Mouse (Mus musculus): ENCODE measurements at regions not wholly inside any gene's neighbourhood (a gene's known extent, or its start where the extent isn't known, plus 50 kb on each side); places are given as distances from the start of the nearest gene placed in this dataset.
"Not testable (repeated sequence)": the region's sequence is repeated elsewhere in the genome, so short reads cannot be mapped to it uniquely, and the experiment has no call there.

DNA sequence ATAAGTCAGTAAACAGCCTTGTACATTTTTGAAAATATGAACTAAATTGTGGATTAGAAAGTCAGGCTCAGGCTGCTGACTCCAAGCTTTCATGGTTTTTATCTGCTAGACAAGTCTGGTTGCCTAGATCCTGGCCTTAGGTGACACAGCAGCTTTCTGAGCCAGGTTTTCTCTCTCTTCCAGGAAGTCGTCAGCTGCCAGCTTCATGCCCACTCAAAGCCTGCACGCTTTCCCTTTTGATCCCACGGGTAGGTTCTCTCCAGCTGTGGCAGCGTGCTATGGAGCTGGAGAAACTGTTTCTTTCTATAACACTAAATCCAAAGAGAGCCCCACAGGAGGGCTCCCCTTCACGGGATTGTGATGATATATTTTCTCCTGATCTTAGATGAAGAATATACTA, 426.7 kb upstream of the Pou3f2 start:
- no peak overlapping the region for H3K4me2 ChIP-seq
- no peak for ATAC-seq (ENCODE audit: extremely low read depth, insufficient number of reproducible peaks, low FRiP score, low TSS enrichment)
- peaks cover 4% of the 10 kb centered on the region; the same call in 1 of the 2 replicates for H3K4me1 ChIP-seq
- H3K4me3 ChIP-seq, result no peak overlapping the region
- no peaks in the 10 kb centered on the region for H3K27me3 ChIP-seq (replicated peaks)
- no peaks in the 10 kb centered on the region for H3K9me3 ChIP-seq
- no peaks in the 10 kb centered on the region for H3K36me3 ChIP-seq
- H3K27ac ChIP-seq (replicated peaks), result no peak overlapping the region
- H3K9ac ChIP-seq, result no peak overlapping the region
- WGBS, result 43% methylated on average over 5 of the region's 5 CpGs

DNA sequence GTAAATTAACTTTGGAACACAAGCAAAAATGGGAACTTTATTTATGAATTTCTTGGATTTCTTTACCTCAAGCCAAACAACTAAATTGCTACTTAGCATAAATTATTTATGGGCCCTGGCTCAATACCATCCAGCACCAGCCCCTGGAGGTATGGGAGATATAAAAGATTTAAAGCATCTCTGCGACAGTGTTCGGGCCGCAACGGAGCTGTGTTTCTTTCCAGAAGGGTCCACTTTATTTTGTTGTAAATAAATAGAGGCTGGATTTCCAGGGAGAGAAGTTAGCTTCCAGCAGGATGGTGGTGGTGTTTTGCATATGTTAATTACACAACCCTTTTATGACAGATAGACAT, 404.5 kb upstream of the Pou3f2 start:
- no peaks in the 10 kb centered on the region for H3K9me3 ChIP-seq
- ATAC-seq (ENCODE audit: extremely low read depth, insufficient number of reproducible peaks, low FRiP score, low TSS enrichment), result no peak
- H3K4me2 ChIP-seq, result no peak overlapping the region
- no peak overlapping the region for H3K9ac ChIP-seq
- 90% methylated on average over 4 of the region's 4 CpGs for WGBS
- no peaks in the 10 kb centered on the region for H3K36me3 ChIP-seq
- H3K4me3 ChIP-seq, result no peak overlapping the region
- no peaks in the 10 kb centered on the region for H3K4me1 ChIP-seq
- H3K27me3 ChIP-seq (replicated peaks), result no peaks in the 10 kb centered on the region
- no peak overlapping the region for H3K27ac ChIP-seq (replicated peaks)

DNA sequence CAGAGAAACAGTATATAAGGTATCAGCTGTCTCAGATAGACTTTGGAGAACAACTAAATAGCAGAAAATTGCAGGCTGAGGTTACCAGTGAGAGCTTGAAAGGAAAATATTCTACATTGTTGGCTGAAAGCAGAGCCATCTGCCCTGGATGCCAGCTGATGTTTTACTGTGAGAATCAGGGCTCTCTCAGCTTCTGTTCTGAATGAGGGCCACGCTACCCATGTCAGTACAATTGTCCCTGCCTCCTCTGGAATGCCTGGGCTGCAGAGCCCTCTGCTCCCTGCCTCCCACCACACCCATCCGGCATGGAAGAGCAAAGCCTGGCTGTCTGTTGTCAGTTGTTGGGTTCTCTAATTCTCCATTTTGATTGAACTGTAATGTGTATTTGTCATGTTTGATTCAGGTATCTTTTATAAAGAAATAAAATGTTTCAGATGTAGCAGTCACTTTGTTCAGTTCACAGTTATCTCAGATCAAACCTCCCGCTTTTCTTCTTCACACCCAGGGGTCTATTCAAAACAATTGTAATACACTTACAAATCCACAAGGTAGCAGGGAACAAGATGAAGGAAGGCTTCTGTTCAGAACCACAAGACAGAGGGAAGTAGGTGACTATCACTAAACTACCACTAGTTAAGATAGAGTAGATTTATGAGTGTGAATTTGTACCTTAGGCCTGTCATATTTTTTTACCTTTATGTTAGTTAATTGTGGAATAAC, 404.0 kb upstream of the Pou3f2 start:
- H3K9ac ChIP-seq, result no peak overlapping the region
- H3K27ac ChIP-seq (replicated peaks), result no peak overlapping the region
- no peaks in the 10 kb centered on the region for H3K27me3 ChIP-seq (replicated peaks)
- no peak overlapping the region for H3K4me3 ChIP-seq
- 51% methylated on average over 3 of the region's 3 CpGs for WGBS
- H3K4me2 ChIP-seq, result no peak overlapping the region
- no peaks in the 10 kb centered on the region for H3K9me3 ChIP-seq
- no peaks in the 10 kb centered on the region for H3K4me1 ChIP-seq
- ATAC-seq (ENCODE audit: extremely low read depth, insufficient number of reproducible peaks, low FRiP score, low TSS enrichment), result no peak
- H3K36me3 ChIP-seq, result no peaks in the 10 kb centered on the region

DNA sequence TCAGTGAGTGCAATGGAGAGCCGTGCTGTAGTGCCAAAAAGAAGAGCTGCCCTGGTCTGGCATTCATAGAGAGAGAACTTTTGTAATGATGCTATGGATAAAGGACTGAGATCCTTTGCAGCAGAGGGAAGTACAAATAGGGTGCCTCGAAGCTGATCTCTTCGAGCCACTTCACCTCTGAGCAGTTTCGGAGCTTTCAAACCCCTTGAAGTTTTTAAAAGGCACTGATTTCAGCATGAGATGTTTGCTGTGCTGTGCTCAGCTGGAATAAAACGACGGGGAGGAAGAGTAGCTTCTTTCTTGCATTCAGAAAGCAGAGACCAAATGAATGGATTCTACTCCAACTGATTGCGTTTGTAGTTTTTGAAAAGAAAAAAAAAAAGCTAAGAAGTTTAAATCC, 392.5 kb upstream of the Pou3f2 start:
- Histone ChIP-seq H3K36me3 (no peaks in the 10 kb centered on the region), H3K27ac (replicated peaks) (no peak overlapping the region), H3K4me2 (no peak overlapping the region), H3K9ac (no peak overlapping the region), H3K9me3 (no peaks in the 10 kb centered on the region), H3K27me3 (replicated peaks) (no peaks in the 10 kb centered on the region), H3K4me3 (no peak overlapping the region), H3K4me1 (no peaks in the 10 kb centered on the region)
- 55% methylated on average over 7 of the region's 7 CpGs for WGBS
- no peak for ATAC-seq (ENCODE audit: extremely low read depth, insufficient number of reproducible peaks, low FRiP score, low TSS enrichment)

DNA sequence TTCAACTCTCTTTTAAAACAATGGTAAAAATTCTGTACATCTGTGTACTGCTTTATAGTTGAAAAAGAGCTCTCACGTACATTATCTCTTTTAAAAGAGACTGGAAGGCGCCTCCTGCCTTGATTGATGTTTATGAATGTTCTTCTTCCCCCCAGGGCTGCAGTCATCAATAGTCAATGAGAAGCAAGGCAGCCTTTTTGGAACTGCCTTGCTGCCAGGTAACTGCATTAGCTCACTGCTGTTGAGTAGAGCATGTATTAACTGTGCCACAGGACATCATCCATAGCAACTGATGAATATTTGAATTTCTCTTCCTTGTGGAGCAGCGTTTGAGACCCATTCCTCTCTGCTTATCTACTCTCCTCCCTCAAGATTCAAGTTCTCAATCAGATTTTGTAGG, 387.2 kb upstream of the Pou3f2 start:
- Histone ChIP-seq H3K27ac (replicated peaks) (no peak overlapping the region), H3K9me3 (no peaks in the 10 kb centered on the region), H3K4me3 (no peak overlapping the region), H3K27me3 (replicated peaks) (no peaks in the 10 kb centered on the region), H3K36me3 (no peaks in the 10 kb centered on the region), H3K4me1 (no peaks in the 10 kb centered on the region), H3K9ac (no peak overlapping the region), H3K4me2 (no peak overlapping the region)
- ATAC-seq (ENCODE audit: extremely low read depth, insufficient number of reproducible peaks, low FRiP score, low TSS enrichment), result no peak
- 79% methylated on average over 3 of the region's 3 CpGs for WGBS

DNA sequence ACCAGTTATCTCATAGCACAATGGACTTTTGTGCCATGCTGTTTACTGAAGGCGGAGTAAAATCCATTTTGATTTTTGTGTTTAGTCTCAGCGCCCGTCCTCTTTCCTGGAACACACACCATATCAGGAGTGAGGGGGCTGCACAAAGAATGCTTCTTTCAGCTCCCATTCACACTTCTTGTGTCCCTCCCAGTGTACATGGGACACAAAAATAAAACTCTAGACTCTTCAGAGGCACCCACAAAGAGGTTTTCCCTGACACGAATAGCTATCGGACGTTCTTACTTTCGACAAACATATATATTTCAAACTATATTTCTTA, 347.9 kb upstream of the Pou3f2 start:
- peak overlapping the region; percentile 53 for H3K4me2 ChIP-seq
- ATAC-seq (ENCODE audit: extremely low read depth, insufficient number of reproducible peaks, low FRiP score, low TSS enrichment), result no peak

DNA sequence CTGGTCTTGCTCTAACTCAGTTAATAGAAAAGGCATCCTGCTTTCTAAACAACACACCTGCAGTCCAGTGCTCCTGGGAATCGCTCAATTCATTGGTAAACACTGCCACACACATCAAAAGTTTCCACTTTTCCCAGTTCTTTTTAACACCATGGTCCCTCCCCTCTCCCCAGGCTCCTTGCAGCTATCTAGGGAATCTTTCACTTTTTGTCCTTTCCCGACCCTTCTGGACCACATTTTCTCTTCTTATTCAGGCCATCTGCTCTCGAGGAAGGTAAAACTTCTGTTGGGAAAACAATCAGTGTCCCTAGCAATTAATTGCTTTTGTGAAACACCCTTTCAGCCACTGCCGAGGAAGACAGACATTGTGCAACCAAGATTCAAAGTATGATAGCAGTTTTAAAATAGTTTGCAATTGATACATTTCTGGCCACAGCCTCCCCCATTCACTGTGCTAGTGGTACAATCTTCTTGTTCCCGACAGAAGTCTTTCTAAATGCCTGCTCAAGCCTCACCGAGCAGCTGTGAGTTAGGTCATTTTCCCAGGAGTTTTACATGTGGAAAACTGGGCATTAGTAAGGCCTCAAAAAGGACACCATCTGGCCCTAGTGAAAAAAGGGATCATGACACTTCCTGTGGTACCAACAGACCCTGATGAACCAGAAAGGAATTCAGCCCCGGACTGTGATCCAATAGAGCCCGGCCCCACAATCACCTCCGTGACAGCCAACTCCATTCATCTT, 347.4 kb upstream of the Pou3f2 start:
- Histone ChIP-seq H3K9ac (no peak overlapping the region), H3K9me3 (no peaks in the 10 kb centered on the region), H3K4me3 (peak overlapping the region; percentile 18; the same call in 1 of the 2 replicates), H3K4me1 (peaks cover 6% of the 10 kb centered on the region), H3K27me3 (replicated peaks) (no peaks in the 10 kb centered on the region), H3K36me3 (no peaks in the 10 kb centered on the region), H3K27ac (replicated peaks) (no peak overlapping the region), H3K4me2 (peak overlapping the region; percentile 53)
- WGBS, result 16% methylated on average over 9 of the region's 9 CpGs
- no peak for ATAC-seq (ENCODE audit: extremely low read depth, insufficient number of reproducible peaks, low FRiP score, low TSS enrichment)

More for the DNA sequence above, 347.9 kb upstream of the Pou3f2 start:
- WGBS, result 61% methylated on average over 7 of the region's 7 CpGs
- Histone ChIP-seq H3K9me3 (no peaks in the 10 kb centered on the region), H3K27ac (replicated peaks) (no peak overlapping the region), H3K4me3 (no peak overlapping the region), H3K27me3 (replicated peaks) (no peaks in the 10 kb centered on the region), H3K36me3 (no peaks in the 10 kb centered on the region), H3K9ac (no peak overlapping the region), H3K4me1 (peaks cover 6% of the 10 kb centered on the region)

DNA sequence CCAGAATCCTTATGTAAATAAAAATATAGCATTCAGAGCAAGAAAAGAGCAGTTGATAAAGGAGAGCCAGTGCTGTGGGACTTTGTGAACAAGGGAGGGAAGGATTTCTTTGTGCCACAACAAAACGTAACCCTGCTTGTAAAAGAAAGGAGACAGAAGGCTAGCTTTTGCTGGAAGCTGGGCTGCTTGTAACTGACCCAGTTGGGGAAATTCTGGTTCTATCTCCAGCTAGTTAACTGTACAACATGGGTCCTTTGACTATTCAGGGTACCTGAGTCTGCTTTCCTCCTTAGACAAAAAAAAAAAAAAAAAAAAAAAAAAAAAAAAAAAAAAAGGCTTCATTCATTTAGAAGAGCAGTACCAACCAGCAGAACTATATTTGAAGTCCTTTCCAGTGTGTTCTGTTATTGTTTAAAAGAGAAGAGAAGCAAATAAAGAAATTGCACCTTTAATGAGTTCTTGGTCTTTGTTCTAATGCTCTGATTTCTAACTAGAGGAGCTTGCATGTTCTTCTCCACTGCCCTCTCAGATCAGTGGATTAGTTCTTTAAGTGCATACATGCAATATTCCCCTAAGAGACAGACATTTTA, 345.8 kb upstream of the Pou3f2 start:
- Histone ChIP-seq H3K9ac (no peak overlapping the region), H3K36me3 (no peaks in the 10 kb centered on the region), H3K4me1 (peaks cover 6% of the 10 kb centered on the region), H3K27me3 (replicated peaks) (no peaks in the 10 kb centered on the region), H3K4me3 (no peak overlapping the region), H3K9me3 (no peaks in the 10 kb centered on the region), H3K27ac (replicated peaks) (no peak overlapping the region), H3K4me2 (no peak overlapping the region)
- ATAC-seq (ENCODE audit: extremely low read depth, insufficient number of reproducible peaks, low FRiP score, low TSS enrichment), result no peak
- WGBS, result 79% methylated on average over 1 of the region's 1 CpGs

DNA sequence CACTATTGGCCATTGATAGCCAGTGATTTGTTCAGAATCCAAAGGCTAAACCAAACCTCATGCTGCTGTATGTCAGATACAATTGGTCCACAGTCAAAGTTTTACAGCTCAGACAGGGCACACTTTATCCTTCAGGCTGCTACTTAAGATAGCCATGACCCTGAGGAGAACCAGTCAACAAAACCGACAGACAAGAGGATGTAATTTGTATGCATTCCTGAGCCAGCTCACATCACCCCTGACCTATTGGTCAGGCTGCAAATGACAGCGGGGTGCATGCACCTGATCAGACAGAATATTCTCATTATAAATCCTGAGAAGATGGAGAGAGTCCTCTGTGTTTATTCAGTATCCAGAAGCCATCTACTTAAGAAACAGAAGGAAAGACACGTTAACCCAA, 315.5 kb upstream of the Pou3f2 start:
- Histone ChIP-seq H3K4me2 (no peak overlapping the region), H3K4me1 (no peaks in the 10 kb centered on the region; the same call in 1 of the 2 replicates), H3K4me3 (no peak overlapping the region), H3K9me3 (no peaks in the 10 kb centered on the region), H3K9ac (no peak overlapping the region), H3K27ac (replicated peaks) (no peak overlapping the region), H3K36me3 (no peaks in the 10 kb centered on the region), H3K27me3 (replicated peaks) (no peaks in the 10 kb centered on the region)
- 32% methylated on average over 3 of the region's 3 CpGs for WGBS
- ATAC-seq (ENCODE audit: extremely low read depth, insufficient number of reproducible peaks, low FRiP score, low TSS enrichment), result no peak

DNA sequence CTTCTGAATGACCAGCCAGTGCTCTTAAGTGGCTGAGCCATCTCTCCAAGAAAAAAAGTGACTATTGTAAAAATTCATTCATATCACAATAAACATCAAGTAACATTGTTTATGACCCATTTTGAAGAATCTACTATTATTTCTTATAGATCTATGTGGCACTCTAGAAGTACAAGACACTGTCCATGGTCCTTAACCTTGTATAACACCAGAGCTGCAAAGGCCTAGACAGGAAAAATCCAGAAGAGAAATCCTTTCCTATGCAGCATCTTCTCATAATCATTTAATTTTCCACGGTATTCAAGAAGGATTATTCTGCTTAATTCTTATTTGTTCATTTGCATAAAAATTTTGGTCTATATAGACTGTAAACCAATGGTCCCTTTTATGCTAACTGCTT, 304.7 kb upstream of the Pou3f2 start:
- Histone ChIP-seq H3K4me3 (no peak overlapping the region), H3K36me3 (no peaks in the 10 kb centered on the region), H3K9me3 (no peaks in the 10 kb centered on the region), H3K9ac (no peak overlapping the region), H3K27me3 (replicated peaks) (no peaks in the 10 kb centered on the region), H3K27ac (replicated peaks) (no peak overlapping the region), H3K4me2 (no peak overlapping the region), H3K4me1 (no peaks in the 10 kb centered on the region)
- 56% methylated on average over 1 of the region's 1 CpGs for WGBS
- no peak for ATAC-seq (ENCODE audit: extremely low read depth, insufficient number of reproducible peaks, low FRiP score, low TSS enrichment)

DNA sequence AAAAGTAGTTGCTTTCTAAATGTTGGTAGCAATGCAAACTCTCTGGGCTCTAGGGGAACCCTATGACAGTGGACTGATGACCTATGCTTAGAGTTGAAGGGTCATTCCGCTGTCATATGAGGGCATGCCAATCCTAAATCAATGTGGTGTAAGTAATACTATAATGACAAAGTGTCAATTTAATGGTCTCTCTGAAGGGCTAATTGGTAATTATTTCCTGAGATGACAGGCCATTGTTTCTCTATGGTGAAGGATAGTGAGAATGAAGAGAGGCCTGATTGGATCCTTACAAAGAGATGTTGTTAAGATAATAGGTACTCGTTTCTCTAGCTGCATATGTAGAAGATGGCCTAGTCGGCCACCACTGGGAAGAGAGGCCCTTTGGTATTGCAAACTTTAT, 299.7 kb upstream of the Pou3f2 start:
- no peak overlapping the region for H3K9ac ChIP-seq
- H3K4me2 ChIP-seq, result no peak overlapping the region
- H3K27ac ChIP-seq (replicated peaks), result no peak overlapping the region
- H3K27me3 ChIP-seq (replicated peaks), result no peaks in the 10 kb centered on the region
- H3K9me3 ChIP-seq, result no peaks in the 10 kb centered on the region
- no peaks in the 10 kb centered on the region for H3K36me3 ChIP-seq
- H3K4me3 ChIP-seq, result no peak overlapping the region
- WGBS, result 66% methylated on average over 3 of the region's 3 CpGs
- no peak for ATAC-seq (ENCODE audit: extremely low read depth, insufficient number of reproducible peaks, low FRiP score, low TSS enrichment)
- H3K4me1 ChIP-seq, result no peaks in the 10 kb centered on the region

DNA sequence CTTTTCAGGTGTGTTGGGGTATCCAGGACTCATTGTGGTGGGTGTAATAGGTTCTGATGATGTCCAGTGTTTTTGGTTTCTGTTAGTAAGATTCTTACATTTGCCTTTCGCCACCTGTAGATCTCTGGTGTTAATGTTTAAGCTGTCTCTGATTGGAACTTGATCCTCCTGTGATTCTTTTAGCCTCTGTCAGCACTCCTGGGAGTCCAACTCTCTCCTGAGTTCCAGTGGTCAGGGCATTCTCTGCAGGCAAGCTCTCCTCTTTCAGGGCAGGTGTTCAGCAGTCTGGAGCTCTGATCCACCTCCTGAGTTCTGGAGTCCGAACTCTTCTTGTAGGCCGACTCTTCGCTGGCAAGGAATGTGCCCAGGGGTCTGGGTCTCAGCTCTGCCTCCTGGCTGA, 274.9 kb upstream of the Pou3f2 start:
- not testable (repeated sequence) for H3K4me2 ChIP-seq; H3K27ac ChIP-seq (replicated peaks); H3K4me3 ChIP-seq; H3K4me1 ChIP-seq; H3K36me3 ChIP-seq; ATAC-seq (ENCODE audit: extremely low read depth, insufficient number of reproducible peaks, low FRiP score, low TSS enrichment); H3K9ac ChIP-seq; H3K27me3 ChIP-seq (replicated peaks); H3K9me3 ChIP-seq
- WGBS, result 86% methylated on average over 4 of the region's 4 CpGs

Data from heart, embryonic 13.5 days (tissue).